Mouse (Mus musculus) lung, adult 2 months (tissue): ENCODE results near the gene Rabgef1. TPM values are rescaled to one million over a fixed set of nuclear protein-coding genes. Genes with fewer than 3 reads are reported as not detected.
A peak's percentile ranks its signal among the peaks of the same experiment; 100 is the strongest.

Experiments
- DNase-seq: peaks from one replicate; pipeline ENCODE4 v3.0.0; 2022
- H3K4me1 ChIP-seq: fragments of 200-500 bp; 2 replicates; pipeline ENCODE4 v1.6.1; 2011; ENCODE audit warnings: low read length; ENCODE audit not compliant: control insufficient read depth, insufficient read depth
- H3K4me3 ChIP-seq: fragments of 200-500 bp; replicated peaks from 2 replicates; pipeline ENCODE3; 2011; ENCODE audit warnings: low read depth, mild to moderate bottlenecking, control low read depth, low read length; ENCODE audit errors: extremely low read depth
- CTCF ChIP-seq: fragments of 200-500 bp; IDR thresholded peaks from 2 replicates; pipeline ENCODE4 v1.5.1; 2011; ENCODE audit warnings: mild to moderate bottlenecking, low read length, control low read depth; ENCODE audit not compliant: insufficient read depth
- POLR2A ChIP-seq: fragments of 200-500 bp; IDR thresholded peaks from 2 replicates; pipeline ENCODE4 v1.6.1; 2011; ENCODE audit warnings: low read depth, mild to moderate bottlenecking, control low read depth, low read length, borderline replicate concordance; ENCODE audit errors: extremely low read depth
- WGBS: fragments of 180-500 bp; shearing (Covaris S2); methylation state at CpG from one replicate; pipeline ENCODE4 v1.1.7; 2018; 5-methylcytosine and 5-hydroxymethylcytosine counted together
- polyA plus RNA-seq: library from polyadenylated mRNA; depleted of rRNA; stranded (reverse); fragments of >200 nt; gene quantifications from 2 replicates; pipeline ENCODE4 v1.2.3, GENCODE M21; 2012

The Rabgef1 gene
- polyA plus RNA-seq, 1 experiment, result 32.2 TPM

DNA sequence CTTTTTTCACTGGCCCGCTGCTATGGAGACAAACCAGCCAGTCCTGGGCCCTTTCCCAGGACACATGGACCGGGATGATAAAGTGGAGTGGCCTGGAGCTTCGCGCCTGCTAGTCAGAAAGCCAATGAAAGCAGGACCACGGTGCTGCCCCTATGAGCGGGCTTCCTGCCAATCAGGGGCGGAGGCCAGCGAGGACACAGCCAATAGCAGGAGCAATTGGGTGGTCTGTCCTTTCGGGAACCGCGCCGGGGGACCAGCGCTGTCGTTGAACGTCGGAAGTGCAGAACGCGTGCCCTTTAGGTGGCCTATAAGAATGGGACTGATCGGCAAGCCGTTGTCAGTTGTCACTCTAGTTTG lies 27.6 kb upstream of the Rabgef1 start:
- Histone ChIP-seq H3K4me3 (peak overlapping the region; percentile 75), H3K4me1 (peaks cover 9% of the 10 kb centered on the region)
- 3% methylated on average over 20 of the region's 20 CpGs for WGBS
- TF ChIP-seq CTCF, result no peak
- TF ChIP-seq POLR2A, result no peak
- no peak for DNase-seq

DNA sequence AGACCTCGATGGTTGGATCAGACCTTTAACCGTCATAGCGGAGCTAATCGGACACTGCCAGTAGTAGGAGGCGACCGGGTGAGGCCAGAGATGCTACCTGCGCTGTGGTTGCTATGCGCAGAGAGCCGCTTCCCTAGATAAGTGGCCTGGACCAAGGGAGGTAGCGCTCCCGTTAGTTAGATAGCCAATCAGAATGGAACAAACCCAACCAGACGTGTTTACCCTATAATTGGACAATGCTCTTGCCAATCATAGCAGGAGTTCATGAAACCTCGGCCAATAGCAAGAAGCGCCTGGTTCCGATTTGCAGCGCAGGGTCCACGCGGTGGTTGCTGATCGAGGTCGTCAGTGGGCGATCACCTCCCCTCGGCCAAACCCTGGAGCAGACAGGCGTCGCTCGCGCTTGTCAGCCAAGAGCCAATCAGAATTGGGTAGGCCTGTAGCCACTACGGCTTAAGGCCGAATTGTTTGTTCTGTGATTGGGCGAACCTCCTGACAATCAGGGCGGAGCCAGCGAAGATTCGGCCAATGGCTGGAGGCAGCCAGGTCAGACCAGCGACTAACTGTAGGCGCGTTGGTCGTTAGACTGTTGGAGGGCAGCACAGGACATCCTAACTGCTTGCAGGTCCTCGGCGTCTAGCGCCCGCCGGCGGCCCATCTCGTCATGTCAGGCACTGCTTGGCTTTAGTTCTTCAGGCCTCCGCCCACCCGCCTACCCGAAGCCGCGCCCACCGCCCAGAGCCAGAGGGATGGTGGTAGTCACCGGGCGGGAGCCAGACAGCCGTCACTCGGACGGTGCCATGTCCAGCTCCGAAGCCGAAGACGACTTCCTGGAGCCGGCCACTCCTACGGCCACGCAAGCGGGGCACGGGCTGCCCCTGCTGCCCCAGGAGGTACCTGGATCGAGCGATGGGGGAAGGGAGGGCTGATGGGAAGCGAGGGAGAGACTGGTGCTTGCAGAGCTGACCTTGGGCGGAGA lies 27.0 kb upstream of the Rabgef1 start, which contains the start of gene Kctd7:
Gene Kctd7, plus strand, starts transcription at position 528 of the 979 bp plus-strand sequence.
- WGBS, result under 1% methylated on average over 66 of the region's 66 CpGs
- DNase-seq, result peak; percentile 95

DNA sequence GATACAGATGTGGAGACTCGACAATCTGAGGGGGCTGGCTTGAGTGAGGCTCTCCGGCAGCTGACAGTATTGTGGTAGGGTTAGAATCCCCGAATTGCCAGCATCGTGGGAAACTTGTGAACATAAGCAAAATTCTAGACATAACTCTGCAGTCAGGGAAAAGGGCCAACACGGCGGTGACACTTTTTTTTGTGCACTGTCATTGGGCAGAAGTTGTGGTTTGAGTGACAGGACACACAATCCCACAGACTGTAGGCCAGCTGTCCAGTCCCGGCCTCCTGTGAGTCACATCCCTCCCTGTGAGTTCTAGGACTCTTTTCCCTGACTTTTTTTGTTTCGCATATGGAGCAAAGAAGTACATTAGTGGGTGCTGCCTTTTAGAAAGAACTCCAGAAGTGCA lies 25.6 kb upstream of the Rabgef1 start:
- no peak for DNase-seq
- Histone ChIP-seq H3K4me3 (no peak overlapping the region), H3K4me1 (peaks cover 12% of the 10 kb centered on the region)
- WGBS, result 62% methylated on average over 8 of the region's 8 CpGs
- no peak for TF ChIP-seq POLR2A
- TF ChIP-seq CTCF, result no peak

More for the DNA sequence above, 27.0 kb upstream of the Rabgef1 start, which contains the start of gene Kctd7:
- Histone ChIP-seq H3K4me3 (peak within 1 kb of the TSS; percentile 75), H3K4me1 (peaks cover 12% of the 10 kb centered on the region)
- TF ChIP-seq CTCF (peak; percentile 18; the same call in 1 of the 2 replicates), POLR2A (peak; percentile 81; the same call in 1 of the 2 replicates)

DNA sequence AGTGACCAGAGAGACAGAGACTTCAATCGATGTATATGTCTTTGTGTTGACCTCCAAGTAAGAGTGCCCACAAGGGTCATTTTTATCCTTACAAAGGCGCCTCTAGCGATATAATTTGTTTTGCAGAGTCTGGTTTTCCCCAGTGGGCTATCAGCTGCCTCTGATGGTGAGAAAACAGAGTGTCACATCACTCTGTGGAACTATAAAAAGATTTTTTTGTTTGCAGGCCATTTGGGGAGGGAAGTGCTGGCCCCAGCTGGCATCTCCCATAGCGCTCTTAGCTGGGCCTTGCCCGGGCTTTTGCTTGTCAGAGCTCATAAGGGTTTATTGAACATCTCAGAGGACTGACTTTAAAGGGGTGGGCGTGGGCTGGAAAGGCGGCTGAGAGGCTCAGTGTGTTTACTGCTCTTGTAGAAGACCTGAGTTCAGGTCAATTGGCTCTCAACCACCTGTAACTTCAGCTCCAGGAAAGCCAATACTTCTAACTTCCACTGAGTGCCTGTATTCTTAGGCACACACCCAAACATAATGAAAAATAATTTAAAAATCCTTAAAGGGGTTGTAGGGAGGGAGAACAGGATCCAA lies 21.8 kb upstream of the Rabgef1 start:
- Histone ChIP-seq H3K4me1 (peaks cover 8% of the 10 kb centered on the region), H3K4me3 (no peak overlapping the region)
- TF ChIP-seq POLR2A, result no peak
- TF ChIP-seq CTCF, result no peak
- WGBS, result 58% methylated on average over 7 of the region's 7 CpGs
- DNase-seq, result no peak

DNA sequence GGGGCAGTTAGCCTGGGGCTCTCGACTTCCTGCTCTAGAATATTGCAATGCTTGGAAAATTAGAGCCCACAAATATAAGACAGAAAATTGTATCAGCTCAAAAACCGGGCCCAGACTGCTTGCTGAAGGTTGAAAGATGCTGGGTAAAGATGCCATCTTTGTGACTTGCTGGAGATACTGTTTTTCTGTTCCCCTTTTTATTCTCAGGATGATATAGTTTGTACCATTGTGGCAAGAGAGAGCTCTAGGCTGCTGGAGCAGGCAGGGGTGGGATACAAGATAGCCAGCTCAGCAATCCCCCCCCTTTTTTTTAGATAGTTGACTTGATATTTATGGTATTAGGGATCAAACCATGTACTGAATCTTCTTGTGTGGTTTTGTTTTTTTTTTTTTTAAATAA lies 17.3 kb upstream of the Rabgef1 start:
- Histone ChIP-seq H3K4me3 (no peak overlapping the region), H3K4me1 (peaks cover 6% of the 10 kb centered on the region)
- TF ChIP-seq CTCF, result no peak
- no peak for TF ChIP-seq POLR2A
- no peak for DNase-seq
- 81% methylated on average over 2 of the region's 2 CpGs for WGBS

DNA sequence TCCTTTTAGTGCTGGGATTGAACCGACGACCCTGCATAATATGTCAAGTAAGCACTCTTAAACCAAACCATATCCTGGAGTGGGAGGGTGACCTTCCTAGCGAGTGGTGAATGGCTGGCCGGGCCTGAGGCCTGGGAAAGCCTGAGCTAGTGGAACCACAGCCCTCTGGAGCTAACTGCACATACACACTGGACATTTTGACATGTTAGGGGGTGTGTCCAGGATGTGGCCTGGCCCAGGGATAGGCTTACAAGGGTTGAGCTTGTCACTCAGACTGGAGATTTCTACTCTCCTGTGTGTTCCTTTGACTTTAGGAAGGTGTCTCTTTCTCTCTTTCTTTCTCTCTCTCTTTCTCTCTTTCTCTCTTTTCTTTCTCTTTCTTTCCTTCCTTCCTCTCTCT lies 13.1 kb upstream of the Rabgef1 start:
- 81% methylated on average over 4 of the region's 4 CpGs for WGBS
- DNase-seq, result no peak
- no peak for TF ChIP-seq CTCF
- TF ChIP-seq POLR2A, result no peak
- H3K4me3 ChIP-seq, result no peak overlapping the region
- peaks cover 3% of the 10 kb centered on the region; the same call in 1 of the 2 replicates for H3K4me1 ChIP-seq

DNA sequence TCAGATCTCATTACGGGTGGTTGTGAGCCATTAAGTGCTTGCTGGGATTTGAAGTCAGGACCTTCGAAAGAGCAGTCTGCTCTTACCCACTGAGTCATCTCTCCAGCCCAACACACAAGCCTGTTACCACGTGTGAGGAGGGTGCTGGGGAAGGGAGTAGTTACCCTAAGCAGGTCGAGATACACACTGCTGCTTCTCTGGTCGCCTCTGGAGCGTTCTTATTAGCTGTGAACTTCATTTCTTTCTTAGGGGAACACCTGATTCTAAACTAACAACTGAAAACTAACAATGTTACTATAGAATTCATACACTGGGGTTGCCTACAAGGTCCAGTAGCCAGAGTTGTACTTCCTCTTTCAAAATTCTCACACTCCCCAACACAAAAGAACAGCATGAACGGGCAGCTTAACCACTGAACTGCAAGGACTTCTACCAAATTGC lies 11.8 kb upstream of the Rabgef1 start:
- 49% methylated on average over 7 of the region's 7 CpGs for WGBS
- TF ChIP-seq CTCF (no peak), POLR2A (no peak)
- H3K4me3 ChIP-seq, result no peak overlapping the region
- DNase-seq, result no peak
- peaks cover 3% of the 10 kb centered on the region; the same call in 1 of the 2 replicates for H3K4me1 ChIP-seq

DNA sequence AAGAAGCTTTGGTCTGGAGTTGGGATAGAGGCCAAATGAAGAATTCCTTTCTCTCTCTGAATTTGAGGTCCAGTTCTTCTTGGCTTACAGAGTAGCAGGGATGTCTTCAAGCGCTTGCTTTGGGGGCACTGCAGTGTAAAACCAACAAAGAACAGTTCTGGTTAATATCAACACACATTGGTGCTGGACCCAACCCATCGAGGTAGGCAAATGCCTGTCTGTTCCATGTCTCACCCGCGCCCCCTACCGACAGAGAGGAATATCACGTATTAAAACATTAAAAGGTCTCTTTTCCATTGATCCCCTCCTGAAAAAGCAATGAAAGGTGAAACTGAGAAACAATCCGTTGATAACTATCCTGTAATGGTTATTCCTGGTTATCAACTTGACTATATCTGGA lies 7.9 kb upstream of the Rabgef1 start:
- Histone ChIP-seq H3K4me3 (no peak overlapping the region), H3K4me1 (no peaks in the 10 kb centered on the region)
- DNase-seq, result peak; percentile 73
- WGBS, result 3% methylated on average over 7 of the region's 7 CpGs
- TF ChIP-seq POLR2A (no peak), CTCF (peak; percentile 84)

DNA sequence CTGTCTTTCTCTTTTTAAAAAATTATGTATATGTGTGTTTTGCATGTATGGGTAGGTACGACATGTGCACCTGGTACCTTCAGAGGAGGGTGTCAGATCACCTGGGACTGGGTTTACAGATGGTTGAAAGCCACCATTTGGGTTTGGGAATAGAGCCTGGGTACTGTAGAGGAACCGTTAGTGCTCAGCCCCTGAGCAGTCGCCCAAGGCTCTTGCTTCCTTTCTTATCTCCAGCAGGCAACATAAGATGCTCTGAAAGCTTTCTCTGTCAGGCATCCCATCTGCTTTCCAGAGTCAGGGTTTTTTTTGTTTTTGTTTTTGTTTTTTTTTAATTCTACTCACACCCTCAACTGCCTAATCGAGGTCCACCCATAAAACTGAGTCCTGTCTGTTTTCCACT lies 6.4 kb upstream of the Rabgef1 start:
- no peak for DNase-seq
- no peak overlapping the region for H3K4me3 ChIP-seq
- TF ChIP-seq POLR2A (no peak), CTCF (no peak)
- WGBS, result 79% methylated on average over 4 of the region's 4 CpGs
- no peaks in the 10 kb centered on the region for H3K4me1 ChIP-seq

DNA sequence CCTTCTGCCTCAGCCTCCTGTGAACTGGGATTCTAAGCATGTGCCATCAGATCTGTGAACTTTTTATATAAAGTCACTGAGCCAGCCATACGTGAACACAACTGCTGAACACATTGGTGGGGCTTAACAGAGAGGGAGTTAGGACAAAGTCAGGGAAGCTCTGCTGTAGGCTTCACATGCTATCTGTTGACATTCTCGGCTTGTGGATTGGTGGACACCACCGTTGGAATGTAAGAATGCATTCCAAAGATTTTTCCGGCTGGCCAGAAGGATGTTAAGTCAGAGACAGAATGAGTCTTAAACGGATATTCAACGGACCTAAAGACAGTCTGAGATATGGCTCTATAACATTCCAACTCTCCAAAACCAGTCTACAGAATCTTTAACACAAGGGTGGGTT lies 2.5 kb upstream of the Rabgef1 start:
- TF ChIP-seq POLR2A (no peak), CTCF (no peak)
- 33% methylated on average over 6 of the region's 6 CpGs for WGBS
- Histone ChIP-seq H3K4me3 (no peak overlapping the region), H3K4me1 (peaks cover 7% of the 10 kb centered on the region; the same call in 1 of the 2 replicates)
- no peak for DNase-seq
